Mouse (Mus musculus) kidney, postnatal 0 days (tissue): Measurements from ENCODE around the gene Fbxl17. TPM values are rescaled to one million over a fixed set of nuclear protein-coding genes. Genes with fewer than 3 reads are reported as not detected.
A peak's percentile ranks its signal among the peaks of the same experiment; 100 is the strongest.

Experiments
- ATAC-seq: fragments of 200-750 bp; cut with Nextera tagmentation; replicated peaks from 2 replicates; pipeline ENCODE4 v1.8.0; 2017; ENCODE audit warnings: low read depth, moderate number of reproducible peaks, moderate TSS enrichment, moderate library complexity; ENCODE audit not compliant: low FRiP score
- DNase-seq: peaks from one replicate; pipeline ENCODE4 v3.0.0-alpha.2; 2016; ENCODE audit warnings: low spot score
- H3K27ac ChIP-seq: fragments of 300-500 bp; sonication (generic); 2 replicates; pipeline ENCODE4 v1.5.1; 2014; ENCODE audit warnings: mild to moderate bottlenecking
- H3K27me3 ChIP-seq: fragments of 300-500 bp; sonication (generic); 2 replicates; pipeline ENCODE4 v1.6.1; 2014; ENCODE audit warnings: low read length, mixed read lengths; ENCODE audit not compliant: insufficient read depth
- H3K36me3 ChIP-seq: fragments of 300-500 bp; sonication (generic); 2 replicates; pipeline ENCODE4 v1.6.1; 2014; ENCODE audit warnings: low read length, mixed read lengths; ENCODE audit not compliant: insufficient read depth
- H3K4me1 ChIP-seq: fragments of 300-500 bp; sonication (generic); replicated peaks from 2 replicates; pipeline ENCODE4 v1.6.1; 2014; ENCODE audit warnings: antibody characterized with exemption, low read length, mixed read lengths; ENCODE audit not compliant: insufficient read depth
- H3K4me2 ChIP-seq: fragments of 300-500 bp; sonication (generic); 2 replicates; pipeline ENCODE4 v1.6.1; 2014; ENCODE audit warnings: mild to moderate bottlenecking, low read length, moderate library complexity, mixed read lengths
- H3K4me3 ChIP-seq: fragments of 300-500 bp; sonication (generic); replicated peaks from 2 replicates; pipeline ENCODE4 v1.5.1; 2014; ENCODE audit warnings: low read depth, low read length
- H3K9ac ChIP-seq: fragments of 300-500 bp; sonication (generic); 2 replicates; pipeline ENCODE4 v1.6.1; 2014; ENCODE audit warnings: low read depth, low read length
- H3K9me3 ChIP-seq: fragments of 300-500 bp; sonication (generic); replicated peaks from 2 replicates; pipeline ENCODE4 v1.6.1; 2016; ENCODE audit warnings: low read length, inconsistent platforms, mixed read lengths
- CTCF ChIP-seq: IDR thresholded peaks from 2 replicates; pipeline ENCODE4 v1.5.1; 2016; ENCODE audit warnings: antibody characterized with exemption, low read depth, mild to moderate bottlenecking, moderate library complexity
- WGBS: fragments of 180-500 bp; shearing (Covaris S2); extraction: QIAGEN DNeasy Blood & Tissue Kit; methylation state at CpG from one replicate; pipeline ENCODE4 v1.1.7; 2014; 5-methylcytosine and 5-hydroxymethylcytosine counted together
- polyA plus RNA-seq: library from polyadenylated mRNA; unstranded; fragments of >200 nt; fragmentation: Nextera tagmentation; extraction: Ambion mirVana; gene quantifications from 2 replicates; pipeline ENCODE4 v1.2.1, GENCODE M21; 2015

Gene Fbxl17
- polyA plus RNA-seq, 1 experiment from 2014 or later, result 9.0 TPM

DNA sequence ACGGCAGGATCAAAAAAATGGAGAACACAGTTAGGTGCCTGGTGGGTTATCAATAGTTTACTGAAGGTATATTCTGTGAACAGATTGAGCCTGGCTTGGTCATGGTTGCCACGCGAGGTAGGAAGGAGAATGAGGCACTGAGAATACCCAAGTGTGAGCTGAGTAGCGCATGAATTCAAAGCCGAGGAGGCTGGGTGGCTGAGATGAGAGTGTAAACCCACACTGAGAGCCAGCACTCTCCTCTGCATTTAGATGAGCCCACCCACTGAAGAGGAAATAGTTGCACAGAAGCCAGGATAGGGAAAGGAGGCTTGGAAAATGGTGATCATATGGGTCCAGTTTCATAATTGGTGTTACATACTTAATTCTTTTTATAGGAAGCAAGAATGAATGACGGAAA lies 290.7 kb downstream of the Fbxl17 start:
- Histone ChIP-seq H3K4me3 (no peak overlapping the region), H3K27ac (no peak overlapping the region), H3K4me2 (no peak overlapping the region), H3K36me3 (no peaks in the 10 kb centered on the region), H3K9ac (no peak overlapping the region), H3K9me3 (no peaks in the 10 kb centered on the region), H3K27me3 (no peaks in the 10 kb centered on the region), H3K4me1 (no peaks in the 10 kb centered on the region)
- WGBS, result 91% methylated on average over 6 of the region's 6 CpGs
- TF ChIP-seq CTCF, result no peak
- DNase-seq (no peak), ATAC-seq (no peak)

DNA sequence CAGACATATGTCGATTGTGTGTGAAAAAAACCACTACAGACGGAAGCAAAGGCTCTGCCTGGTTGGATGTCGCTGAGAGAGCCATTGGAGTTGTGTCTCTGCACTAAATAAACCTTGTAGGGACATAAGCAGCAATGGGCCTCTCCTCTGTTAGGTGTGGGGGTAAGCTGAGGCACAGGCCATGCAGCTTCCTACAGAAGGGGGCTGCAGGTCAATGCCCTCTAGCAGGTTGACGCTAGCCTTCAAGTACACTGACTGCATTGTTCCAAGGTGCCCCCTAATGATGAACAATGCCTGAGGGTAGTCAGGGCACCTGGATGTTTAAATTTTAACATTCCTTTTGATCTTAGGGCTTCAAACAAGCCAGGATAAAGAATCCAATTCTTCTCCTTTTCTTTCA lies 291.5 kb downstream of the Fbxl17 start:
- 76% methylated on average over 4 of the region's 4 CpGs for WGBS
- H3K27me3 ChIP-seq, result no peaks in the 10 kb centered on the region
- no peak for TF ChIP-seq CTCF
- H3K36me3 ChIP-seq, result no peaks in the 10 kb centered on the region
- ATAC-seq (no peak), DNase-seq (no peak)
- no peak overlapping the region for H3K4me2 ChIP-seq
- peaks cover 5% of the 10 kb centered on the region; the same call in 1 of the 2 replicates for H3K4me1 ChIP-seq
- no peak overlapping the region for H3K9ac ChIP-seq
- H3K27ac ChIP-seq, result no peak overlapping the region
- no peaks in the 10 kb centered on the region for H3K9me3 ChIP-seq
- H3K4me3 ChIP-seq, result no peak overlapping the region

DNA sequence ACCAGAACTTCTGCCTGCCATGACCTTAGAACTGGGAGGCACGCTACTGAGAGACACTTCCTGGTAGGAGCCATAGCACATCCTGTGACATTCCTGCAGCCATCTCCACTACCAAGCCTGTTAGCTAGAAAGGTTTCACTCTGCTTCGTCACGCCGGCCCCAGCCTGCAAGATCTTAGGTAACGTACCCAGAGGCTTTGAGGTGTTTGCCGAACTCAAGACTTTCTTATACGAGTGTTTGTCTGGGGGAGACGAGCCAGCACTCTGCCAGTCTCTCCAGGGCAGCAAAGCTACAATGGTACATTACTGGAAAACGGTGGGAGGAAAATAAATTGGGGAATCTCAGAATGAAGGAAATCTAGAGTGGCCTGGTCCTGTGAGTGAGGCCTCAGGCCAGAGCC lies 292.1 kb downstream of the Fbxl17 start:
- H3K27ac ChIP-seq, result no peak overlapping the region
- H3K9me3 ChIP-seq, result no peaks in the 10 kb centered on the region
- H3K9ac ChIP-seq, result no peak overlapping the region
- H3K4me2 ChIP-seq, result no peak overlapping the region
- H3K27me3 ChIP-seq, result no peaks in the 10 kb centered on the region
- WGBS, result 87% methylated on average over 9 of the region's 9 CpGs
- ATAC-seq (no peak), DNase-seq (no peak)
- no peaks in the 10 kb centered on the region for H3K36me3 ChIP-seq
- peaks cover 6% of the 10 kb centered on the region; the same call in 1 of the 2 replicates for H3K4me1 ChIP-seq
- H3K4me3 ChIP-seq, result no peak overlapping the region
- TF ChIP-seq CTCF, result no peak

DNA sequence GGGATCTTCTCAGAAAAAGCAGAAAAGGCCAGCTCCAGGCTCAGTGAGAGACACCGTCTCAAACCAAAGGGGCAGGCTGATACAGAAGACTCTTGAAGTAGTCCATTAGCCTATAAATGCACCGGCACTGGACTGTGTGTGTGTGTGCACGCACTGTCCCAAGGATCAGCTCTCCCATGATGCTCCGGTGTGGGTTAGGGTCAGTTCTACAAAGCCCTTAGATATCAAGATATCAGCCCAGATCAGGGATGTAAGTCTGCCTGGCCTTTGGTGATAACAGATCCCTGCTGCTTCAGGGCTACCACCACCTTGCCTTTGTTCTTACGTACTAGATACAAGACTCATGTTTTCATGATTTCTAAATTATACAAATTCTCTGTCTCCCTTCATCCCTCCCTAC lies 294.5 kb downstream of the Fbxl17 start:
- ATAC-seq (no peak), DNase-seq (no peak)
- no peak overlapping the region for H3K27ac ChIP-seq
- no peak overlapping the region for H3K9ac ChIP-seq
- TF ChIP-seq CTCF, result no peak
- no peaks in the 10 kb centered on the region for H3K36me3 ChIP-seq
- H3K4me1 ChIP-seq, result peaks cover 6% of the 10 kb centered on the region; the same call in 1 of the 2 replicates
- H3K9me3 ChIP-seq, result no peaks in the 10 kb centered on the region
- H3K27me3 ChIP-seq, result no peaks in the 10 kb centered on the region
- no peak overlapping the region for H3K4me3 ChIP-seq
- 98% methylated on average over 5 of the region's 5 CpGs for WGBS
- H3K4me2 ChIP-seq, result no peak overlapping the region

DNA sequence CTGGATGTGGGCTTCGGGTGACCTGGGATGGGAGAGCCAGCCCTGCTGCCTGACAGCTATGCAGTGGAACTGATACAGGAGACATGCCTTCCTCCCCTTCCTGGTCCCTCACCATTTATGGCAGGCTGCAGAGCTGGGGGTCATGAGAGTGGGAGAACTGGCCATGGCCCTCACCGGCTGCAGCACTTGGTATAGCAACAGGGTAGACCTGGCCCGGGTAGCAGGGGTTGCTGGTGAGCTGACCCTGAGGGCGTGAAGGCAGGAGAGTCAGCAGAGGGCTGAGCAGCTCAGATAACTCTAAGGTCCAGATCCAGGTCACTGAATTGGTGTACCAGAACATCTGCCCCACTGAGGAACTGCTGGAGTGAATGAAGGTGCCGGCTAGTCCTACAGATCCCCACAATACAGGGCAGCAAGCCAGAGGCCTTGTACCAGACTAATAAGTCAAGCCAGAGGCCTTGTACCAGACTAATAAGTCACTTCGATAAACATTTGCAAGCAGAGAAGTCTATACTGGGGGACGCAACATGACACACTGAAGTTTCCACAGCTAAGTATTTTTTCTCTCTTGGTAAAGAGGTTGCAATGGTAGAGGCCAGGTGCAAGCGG lies 296.1 kb downstream of the Fbxl17 start:
- peaks cover 6% of the 10 kb centered on the region; the same call in 1 of the 2 replicates for H3K4me1 ChIP-seq
- DNase-seq, result peak; percentile 51
- no peaks in the 10 kb centered on the region for H3K36me3 ChIP-seq
- no peak overlapping the region for H3K4me3 ChIP-seq
- 47% methylated on average over 8 of the region's 8 CpGs for WGBS
- no peak overlapping the region for H3K27ac ChIP-seq
- no peak overlapping the region for H3K9ac ChIP-seq
- no peak for TF ChIP-seq CTCF
- H3K27me3 ChIP-seq, result no peaks in the 10 kb centered on the region
- no peaks in the 10 kb centered on the region for H3K9me3 ChIP-seq
- H3K4me2 ChIP-seq, result no peak overlapping the region
- ATAC-seq, result peak; percentile 79

DNA sequence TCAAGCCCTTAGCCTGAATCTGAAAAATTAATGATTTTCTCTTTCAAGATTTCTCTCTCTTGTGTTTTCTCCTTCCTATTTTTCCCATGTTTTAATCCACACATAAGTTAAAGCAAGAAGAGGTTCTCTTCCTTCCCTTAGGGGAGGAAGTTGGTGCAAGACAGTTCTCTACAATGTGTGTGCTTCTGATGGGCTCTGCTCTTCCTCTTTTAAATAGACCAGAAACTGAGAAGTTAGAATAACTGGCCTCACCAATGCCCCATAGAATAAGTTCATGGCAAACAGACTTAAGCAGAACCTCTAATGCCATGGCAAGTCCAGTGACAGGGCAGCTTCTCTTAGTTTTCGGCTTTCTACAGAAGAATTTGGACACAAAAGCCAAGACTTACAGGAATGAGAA lies 301.1 kb downstream of the Fbxl17 start:
- no peak overlapping the region for H3K9ac ChIP-seq
- DNase-seq, result no peak
- H3K4me3 ChIP-seq, result no peak overlapping the region
- ATAC-seq, result no peak
- H3K27me3 ChIP-seq, result no peaks in the 10 kb centered on the region
- no peak overlapping the region for H3K27ac ChIP-seq
- no peaks in the 10 kb centered on the region for H3K36me3 ChIP-seq
- 88% methylated on average over 1 of the region's 1 CpGs for WGBS
- TF ChIP-seq CTCF, result no peak
- H3K4me2 ChIP-seq, result no peak overlapping the region
- H3K4me1 ChIP-seq, result peaks cover 5% of the 10 kb centered on the region; the same call in 1 of the 2 replicates
- H3K9me3 ChIP-seq, result no peaks in the 10 kb centered on the region

DNA sequence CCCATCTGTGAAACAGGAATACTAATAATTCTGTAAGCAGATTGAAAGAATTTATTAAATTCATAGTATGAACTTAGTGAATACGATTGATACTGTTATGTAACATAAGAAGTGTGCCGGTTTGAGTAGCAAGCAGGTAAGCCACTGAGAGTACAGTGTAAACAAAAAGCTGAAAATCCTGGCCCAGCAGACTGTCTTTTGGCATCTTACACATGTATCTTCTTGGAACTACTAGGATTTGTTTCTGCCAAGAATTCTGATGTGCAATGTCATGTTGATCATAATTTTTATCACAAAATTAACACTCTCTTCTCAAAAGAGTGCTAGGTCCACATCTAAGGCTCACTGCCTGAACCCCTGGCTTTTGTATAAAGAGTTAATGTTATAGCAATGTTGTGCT lies 304.3 kb downstream of the Fbxl17 start:
- Histone ChIP-seq H3K4me2 (no peak overlapping the region), H3K27ac (no peak overlapping the region), H3K27me3 (no peaks in the 10 kb centered on the region), H3K9ac (no peak overlapping the region), H3K9me3 (no peaks in the 10 kb centered on the region), H3K36me3 (no peaks in the 10 kb centered on the region), H3K4me1 (no peaks in the 10 kb centered on the region), H3K4me3 (no peak overlapping the region)
- no peak for TF ChIP-seq CTCF
- DNase-seq, result peak; percentile 33
- ATAC-seq, result no peak
- WGBS, result 84% methylated on average over 2 of the region's 2 CpGs
